Mouse (Mus musculus) kidney, embryonic 14.5 days (tissue): ENCODE data around the gene Klf12. TPM values are rescaled to one million over a fixed set of nuclear protein-coding genes. Genes with fewer than 3 reads are reported as not detected.

Experiments used
- ATAC-seq: fragments of 200-750 bp; cut with Nextera tagmentation; 2 replicates; pipeline ENCODE4 v1.8.0; 2017; ENCODE audit warnings: moderate number of reproducible peaks, mild to moderate bottlenecking, moderate TSS enrichment, moderate library complexity; ENCODE audit not compliant: low FRiP score, low TSS enrichment
- H3K27ac ChIP-seq: fragments of 300-500 bp; sonication (generic); 2 replicates; pipeline ENCODE4 v1.5.1; 2014; ENCODE audit warnings: low read depth, mild to moderate bottlenecking, low read length, moderate library complexity, mixed read lengths
- H3K27me3 ChIP-seq: fragments of 300-500 bp; sonication (generic); 2 replicates; pipeline ENCODE4 v1.6.1; 2014; ENCODE audit warnings: mild to moderate bottlenecking, low read length; ENCODE audit not compliant: control insufficient read depth, insufficient read depth
- H3K36me3 ChIP-seq: fragments of 300-500 bp; sonication (generic); 2 replicates; pipeline ENCODE4 v1.6.1; 2014; ENCODE audit warnings: low read length, mixed read lengths; ENCODE audit not compliant: control insufficient read depth, insufficient read depth
- H3K4me1 ChIP-seq: fragments of 300-500 bp; sonication (generic); 2 replicates; pipeline ENCODE4 v1.6.1; 2014; ENCODE audit warnings: low read length, mixed read lengths; ENCODE audit not compliant: control insufficient read depth, insufficient read depth
- H3K4me2 ChIP-seq: fragments of 300-500 bp; sonication (generic); replicated peaks from 2 replicates; pipeline ENCODE4 v1.6.1; 2014; ENCODE audit warnings: low read depth, mild to moderate bottlenecking, low read length
- H3K4me3 ChIP-seq: fragments of 300-500 bp; sonication (generic); 2 replicates; pipeline ENCODE4 v1.5.1; 2014; ENCODE audit warnings: mild to moderate bottlenecking, low read length
- H3K9ac ChIP-seq: fragments of 300-500 bp; sonication (generic); 2 replicates; pipeline ENCODE4 v1.6.1; 2014; ENCODE audit warnings: low read depth, mild to moderate bottlenecking, low read length, moderate library complexity
- H3K9me3 ChIP-seq: fragments of 300-500 bp; sonication (generic); 2 replicates; pipeline ENCODE4 v1.6.1; 2016; ENCODE audit warnings: low read length; ENCODE audit not compliant: control insufficient read depth
- WGBS: fragments of 180-500 bp; shearing (Covaris S2); extraction: QIAGEN DNeasy Blood & Tissue Kit; methylation state at CpG from one replicate; pipeline ENCODE4 v1.1.7; 2014; 5-methylcytosine and 5-hydroxymethylcytosine counted together
- polyA plus RNA-seq: library from polyadenylated mRNA; unstranded; fragments of >200 nt; fragmentation: Nextera tagmentation; extraction: Ambion mirVana; gene quantifications from 2 replicates; pipeline ENCODE4 v1.2.1, GENCODE M21; 2014

Klf12 gene
- polyA plus RNA-seq, 1 experiment from 2014 or later: 10.1 TPM

- 88% methylated on average over 6 of the region's 6 CpGs for WGBS
- H3K4me2 ChIP-seq: no peak overlapping the region
- no peaks in the 10 kb centered on the region for H3K27me3 ChIP-seq
- H3K9ac ChIP-seq: no peak overlapping the region
- no peaks in the 10 kb centered on the region for H3K36me3 ChIP-seq
- no peak overlapping the region for H3K4me3 ChIP-seq
- H3K9me3 ChIP-seq: no peaks in the 10 kb centered on the region
- no peaks in the 10 kb centered on the region for H3K4me1 ChIP-seq
- ATAC-seq: no peak
- H3K27ac ChIP-seq: no peak overlapping the region
Observed at GRCm38 (mm10) chr14:100103818-100104217, 180.7 kb downstream of the Klf12 start.

- no peak for ATAC-seq
- no peak overlapping the region for H3K9ac ChIP-seq
- H3K4me3 ChIP-seq: no peak overlapping the region
- no peak overlapping the region for H3K4me2 ChIP-seq
- H3K36me3 ChIP-seq: no peaks in the 10 kb centered on the region
- H3K27me3 ChIP-seq: no peaks in the 10 kb centered on the region
- no peaks in the 10 kb centered on the region for H3K4me1 ChIP-seq
- no peaks in the 10 kb centered on the region for H3K9me3 ChIP-seq
- H3K27ac ChIP-seq: no peak overlapping the region
- 83% methylated on average over 10 of the region's 10 CpGs for WGBS
Observed at GRCm38 (mm10) chr14:100097208-100098189, 187.0 kb downstream of the Klf12 start.

GRCm38 (mm10) chr14:100095730-100096129 lies 188.7 kb downstream of the Klf12 start:
- H3K27me3 ChIP-seq: no peaks in the 10 kb centered on the region
- no peaks in the 10 kb centered on the region for H3K36me3 ChIP-seq
- WGBS: 58% methylated on average over 3 of the region's 3 CpGs
- no peak overlapping the region for H3K9ac ChIP-seq
- no peak overlapping the region for H3K4me3 ChIP-seq
- H3K4me2 ChIP-seq: no peak overlapping the region
- H3K9me3 ChIP-seq: no peaks in the 10 kb centered on the region
- no peak overlapping the region for H3K27ac ChIP-seq
- H3K4me1 ChIP-seq: no peaks in the 10 kb centered on the region
- no peak for ATAC-seq

GRCm38 (mm10) chr14:100090517-100090916 lies 194.0 kb downstream of the Klf12 start:
- no peak overlapping the region for H3K4me3 ChIP-seq
- WGBS: 96% methylated on average over 1 of the region's 1 CpGs
- H3K9ac ChIP-seq: no peak overlapping the region
- H3K4me2 ChIP-seq: no peak overlapping the region
- H3K9me3 ChIP-seq: no peaks in the 10 kb centered on the region
- no peaks in the 10 kb centered on the region for H3K27me3 ChIP-seq
- ATAC-seq: no peak
- no peaks in the 10 kb centered on the region for H3K36me3 ChIP-seq
- no peaks in the 10 kb centered on the region for H3K4me1 ChIP-seq
- H3K27ac ChIP-seq: no peak overlapping the region

GRCm38 (mm10) chr14:100079620-100080019 lies 204.9 kb downstream of the Klf12 start:
- Histone ChIP-seq H3K27ac (no peak overlapping the region), H3K9ac (no peak overlapping the region), H3K4me3 (no peak overlapping the region), H3K4me1 (no peaks in the 10 kb centered on the region), H3K4me2 (no peak overlapping the region), H3K27me3 (no peaks in the 10 kb centered on the region), H3K36me3 (no peaks in the 10 kb centered on the region), H3K9me3 (no peaks in the 10 kb centered on the region)
- 81% methylated on average over 4 of the region's 4 CpGs for WGBS
- no peak for ATAC-seq

GRCm38 (mm10) chr14:100072431-100073195 lies 211.9 kb downstream of the Klf12 start:
- no peak overlapping the region for H3K27ac ChIP-seq
- no peaks in the 10 kb centered on the region for H3K36me3 ChIP-seq
- ATAC-seq: no peak
- H3K27me3 ChIP-seq: no peaks in the 10 kb centered on the region
- 81% methylated on average over 12 of the region's 12 CpGs for WGBS
- H3K9me3 ChIP-seq: no peaks in the 10 kb centered on the region
- H3K9ac ChIP-seq: no peak overlapping the region
- H3K4me1 ChIP-seq: no peaks in the 10 kb centered on the region
- no peak overlapping the region for H3K4me2 ChIP-seq
- H3K4me3 ChIP-seq: no peak overlapping the region

GRCm38 (mm10) chr14:100069543-100070090 lies 214.9 kb downstream of the Klf12 start:
- Histone ChIP-seq H3K4me1 (no peaks in the 10 kb centered on the region), H3K9me3 (no peaks in the 10 kb centered on the region), H3K4me3 (no peak overlapping the region), H3K27me3 (no peaks in the 10 kb centered on the region), H3K9ac (no peak overlapping the region), H3K4me2 (no peak overlapping the region), H3K36me3 (no peaks in the 10 kb centered on the region), H3K27ac (no peak overlapping the region)
- 40% methylated on average over 2 of the region's 2 CpGs for WGBS
- ATAC-seq: no peak

GRCm38 (mm10) chr14:100068715-100069114 lies 215.8 kb downstream of the Klf12 start:
- H3K4me2 ChIP-seq: no peak overlapping the region
- H3K36me3 ChIP-seq: no peaks in the 10 kb centered on the region
- H3K9me3 ChIP-seq: no peaks in the 10 kb centered on the region
- no peaks in the 10 kb centered on the region for H3K27me3 ChIP-seq
- no peak overlapping the region for H3K27ac ChIP-seq
- H3K4me3 ChIP-seq: no peak overlapping the region
- ATAC-seq: peak; percentile 79; the same call in 1 of the 2 replicates
- no peaks in the 10 kb centered on the region for H3K4me1 ChIP-seq
- 35% methylated on average over 5 of the region's 5 CpGs for WGBS
- H3K9ac ChIP-seq: no peak overlapping the region
